Mouse (Mus musculus) T-cell, adult 66 days (primary cell): ENCODE measurements around the gene 1700016D06Rik. TPM values are rescaled to one million over a fixed set of nuclear protein-coding genes. Genes with fewer than 3 reads are reported as not detected.

Experiments used
- total RNA-seq, 2 experiments: library from RNA; stranded (reverse); gene quantifications; 3 replicates in 1 of 2; 4 replicates in 1 of 2; pipeline ENCODE4 v1.2.4; 2023

Gene 1700016D06Rik
- not detected for total RNA-seq

GRCm38 (mm10) chr8:11701033-11701362, at the start of gene 1700016D06Rik:
Gene 1700016D06Rik (minus strand): TSS chr8:11701063.

GRCm38 (mm10) chr8:11727651-11728481, 27.0 kb upstream of the 1700016D06Rik start, which contains the start of gene Arhgef7:
Gene Arhgef7 (plus strand): TSS chr8:11727721.

GRCm38 (mm10) chr8:11635611-11636081, 65.2 kb downstream of the 1700016D06Rik start, which contains the start of gene Ankrd10:
Gene Ankrd10 (minus strand): TSS chr8:11635757.

Other genes starting within 250 kb of the 1700016D06Rik start
- 1 to 10 TPM; 6.6 to 7.4 TPM for gene Rab20, start 222.4 kb downstream of the 1700016D06Rik start, total RNA-seq
- 10 to 100 TPM; 39.7 to 41.7 TPM for gene Naxd, start 203.6 kb downstream of the 1700016D06Rik start, total RNA-seq
- 10 to 100 TPM; 35.4 to 36.4 TPM for gene Cars2, start 150.3 kb downstream of the 1700016D06Rik start, total RNA-seq
- gene Ing1, start 145.5 kb downstream of the 1700016D06Rik start, total RNA-seq = 10 to 100 TPM; 62.8 to 69.1 TPM
- 100 to 1,000 TPM; 113 to 117 TPM for gene Ankrd10, start 65.3 kb downstream of the 1700016D06Rik start, total RNA-seq
- gene Arhgef7, start 26.7 kb upstream of the 1700016D06Rik start, total RNA-seq = 10 to 100 TPM; 55.0 to 69.6 TPM
- under 1 TPM in 1 of 2 experiments, not detected in 1; 0.87 TPM for gene Tex29, start 139.4 kb upstream of the 1700016D06Rik start, total RNA-seq